Mouse (Mus musculus) forebrain, postnatal 0 days (tissue): ENCODE results near the gene Sco1. TPM values are rescaled to one million over a fixed set of nuclear protein-coding genes. Genes with fewer than 3 reads are reported as not detected.

Source experiments
- ATAC-seq: fragments of 200-750 bp; cut with Nextera tagmentation; 2 replicates; pipeline ENCODE4 v1.8.0; 2017; ENCODE audit warnings: mild to moderate bottlenecking, moderate library complexity
- DNase-seq: peaks from one replicate; pipeline ENCODE4 v3.0.0-alpha.2; 2015
- H3K27ac ChIP-seq: fragments of 300-500 bp; sonication (generic); 2 replicates; pipeline ENCODE4 v1.5.1; 2014; ENCODE audit warnings: low read depth, mild to moderate bottlenecking, antibody characterized with exemption, low read length, moderate library complexity, mixed read lengths
- H3K27me3 ChIP-seq: fragments of 300-500 bp; sonication (generic); 2 replicates; pipeline ENCODE4 v1.6.1; 2014; ENCODE audit warnings: mild to moderate bottlenecking, low read length, mixed read lengths; ENCODE audit not compliant: insufficient read depth
- H3K36me3 ChIP-seq: fragments of 300-500 bp; sonication (generic); 2 replicates; pipeline ENCODE4 v1.6.1; 2014; ENCODE audit warnings: mild to moderate bottlenecking, moderate library complexity; ENCODE audit not compliant: insufficient read depth
- H3K4me1 ChIP-seq: fragments of 300-500 bp; sonication (generic); 2 replicates; pipeline ENCODE4 v1.6.1; 2014; ENCODE audit warnings: antibody characterized with exemption; ENCODE audit not compliant: insufficient read depth
- H3K4me2 ChIP-seq: fragments of 300-500 bp; sonication (generic); 2 replicates; pipeline ENCODE4 v1.6.1; 2014; ENCODE audit warnings: low read depth, mild to moderate bottlenecking, moderate library complexity
- H3K4me3 ChIP-seq: fragments of 300-500 bp; sonication (generic); 2 replicates; pipeline ENCODE4 v1.5.1; 2014; ENCODE audit warnings: low read depth, low read length, mixed read lengths
- H3K9ac ChIP-seq: fragments of 300-500 bp; sonication (generic); 2 replicates; pipeline ENCODE4 v1.6.1; 2014; ENCODE audit warnings: mild to moderate bottlenecking
- H3K9me3 ChIP-seq: fragments of 300-500 bp; sonication (generic); 2 replicates; pipeline ENCODE4 v1.6.1; 2016; ENCODE audit warnings: low read length
- CTCF ChIP-seq: sonication (generic); IDR thresholded peaks from 2 replicates; pipeline ENCODE4 v1.5.1; 2016; ENCODE audit warnings: antibody characterized with exemption, control low read depth, low read depth
- whole genome bisulfite sequencing: fragments of 180-500 bp; shearing (Covaris S2); extraction: QIAGEN DNeasy Blood & Tissue Kit; methylation state at CpG from one replicate; pipeline ENCODE4 v1.1.7; 2014; 5-methylcytosine and 5-hydroxymethylcytosine counted together
- polyA plus RNA-seq: library from polyadenylated mRNA; unstranded; fragments of >200 nt; fragmentation: Nextera tagmentation; extraction: Ambion mirVana; gene quantifications from 2 replicates; pipeline ENCODE4 v1.2.1, GENCODE M21; 2015
- total RNA-seq: library from RNA; depleted of rRNA; stranded (reverse); fragments of >200 nt; gene quantifications from 2 replicates; pipeline ENCODE4 v1.2.3, GENCODE M21; 2014

Gene Sco1
- total and polyA plus RNA-seq, 2 experiments from 2014 or later = 13.9 to 18.3 TPM

DNA sequence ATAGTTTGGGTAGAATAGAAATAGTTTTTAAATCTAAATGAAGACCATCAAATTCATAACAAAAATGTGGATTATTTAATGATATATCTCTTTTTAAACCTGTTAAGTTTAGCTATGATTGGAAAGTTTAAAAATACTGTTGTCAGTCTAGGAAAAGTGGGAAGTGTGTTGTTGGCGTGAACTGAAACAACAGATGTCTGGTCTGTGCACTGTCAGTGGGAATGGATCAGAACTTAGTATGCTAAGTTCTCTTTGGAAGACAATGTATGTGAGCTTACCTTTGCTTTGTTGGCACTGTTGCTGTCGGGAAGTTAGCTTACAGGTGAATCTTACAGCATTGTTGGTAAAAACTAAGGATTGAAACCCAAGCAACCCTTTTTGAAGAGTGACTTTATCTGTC lies 8.8 kb downstream of the Sco1 start:
- no peak for ATAC-seq
- H3K27me3 ChIP-seq = no peaks in the 10 kb centered on the region
- H3K4me3 ChIP-seq = no peak overlapping the region
- H3K4me1 ChIP-seq = no peaks in the 10 kb centered on the region
- no peaks in the 10 kb centered on the region for H3K9me3 ChIP-seq
- no peak overlapping the region for H3K4me2 ChIP-seq
- TF ChIP-seq CTCF = no peak
- DNase-seq = no peak
- H3K36me3 ChIP-seq = peaks cover 65% of the 10 kb centered on the region
- 92% methylated on average over 2 of the region's 2 CpGs for WGBS
- H3K9ac ChIP-seq = no peak overlapping the region
- H3K27ac ChIP-seq = no peak overlapping the region

GRCm38 (mm10) chr11:67062726-67063125 lies 10.3 kb downstream of the Sco1 start:
- no peak for DNase-seq
- no peaks in the 10 kb centered on the region for H3K9me3 ChIP-seq
- peaks cover 52% of the 10 kb centered on the region for H3K36me3 ChIP-seq
- no peak overlapping the region for H3K27ac ChIP-seq
- H3K9ac ChIP-seq = no peak overlapping the region
- ATAC-seq = no peak
- 87% methylated on average over 3 of the region's 3 CpGs for WGBS
- TF ChIP-seq CTCF = no peak
- no peak overlapping the region for H3K4me3 ChIP-seq
- no peaks in the 10 kb centered on the region for H3K4me1 ChIP-seq
- no peak overlapping the region for H3K4me2 ChIP-seq
- H3K27me3 ChIP-seq = no peaks in the 10 kb centered on the region

DNA sequence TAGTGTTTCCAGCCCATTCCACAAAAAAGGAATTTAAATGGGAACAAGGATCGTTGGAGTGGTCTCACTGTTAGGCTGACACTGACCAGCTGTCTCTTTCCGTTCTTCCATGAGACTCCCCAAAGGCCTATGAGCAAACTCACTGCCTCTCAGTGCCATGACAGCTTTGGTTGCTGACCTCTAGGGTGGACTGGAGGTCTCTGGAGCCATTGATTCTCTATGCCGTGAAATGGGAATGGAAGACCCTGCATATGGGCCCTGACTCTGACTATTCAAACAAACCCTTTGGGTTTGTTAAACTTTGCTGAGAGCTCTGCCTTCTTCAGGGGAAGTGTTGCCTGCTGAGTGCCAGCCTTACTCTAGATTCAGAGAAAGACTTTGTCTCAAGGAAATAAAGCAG lies 15.3 kb downstream of the Sco1 start:
- no peaks in the 10 kb centered on the region for H3K9me3 ChIP-seq
- 96% methylated on average over 3 of the region's 3 CpGs for WGBS
- no peaks in the 10 kb centered on the region for H3K27me3 ChIP-seq

GRCm38 (mm10) chr11:67072615-67073130 lies 20.2 kb downstream of the Sco1 start:
- Histone ChIP-seq H3K27ac (no peak overlapping the region), H3K4me3 (no peak overlapping the region), H3K27me3 (no peaks in the 10 kb centered on the region), H3K4me2 (no peak overlapping the region), H3K36me3 (no peaks in the 10 kb centered on the region), H3K9ac (no peak overlapping the region), H3K4me1 (no peaks in the 10 kb centered on the region), H3K9me3 (no peaks in the 10 kb centered on the region)
- WGBS = 67% methylated on average over 15 of the region's 15 CpGs
- no peak for TF ChIP-seq CTCF
- ATAC-seq (no peak; the same call in 1 of the 2 replicates), DNase-seq (no peak)

More for the DNA sequence above, 15.3 kb downstream of the Sco1 start:
- DNase-seq = no peak
- no peak overlapping the region for H3K9ac ChIP-seq
- TF ChIP-seq CTCF = no peak
- H3K36me3 ChIP-seq = peaks cover 24% of the 10 kb centered on the region
- ATAC-seq = no peak
- H3K4me2 ChIP-seq = no peak overlapping the region
- no peaks in the 10 kb centered on the region for H3K4me1 ChIP-seq
- H3K27ac ChIP-seq = no peak overlapping the region
- no peak overlapping the region for H3K4me3 ChIP-seq

GRCm38 (mm10) chr11:67075036-67075435 lies 22.6 kb downstream of the Sco1 start:
- TF ChIP-seq CTCF = no peak
- DNase-seq (no peak), ATAC-seq (no peak)
- H3K36me3 ChIP-seq = no peaks in the 10 kb centered on the region
- H3K4me2 ChIP-seq = no peak overlapping the region
- no peak overlapping the region for H3K4me3 ChIP-seq
- 29% methylated on average over 3 of the region's 3 CpGs for WGBS
- H3K27ac ChIP-seq = no peak overlapping the region
- H3K27me3 ChIP-seq = no peaks in the 10 kb centered on the region
- no peak overlapping the region for H3K9ac ChIP-seq
- no peaks in the 10 kb centered on the region for H3K4me1 ChIP-seq
- no peaks in the 10 kb centered on the region for H3K9me3 ChIP-seq

DNA sequence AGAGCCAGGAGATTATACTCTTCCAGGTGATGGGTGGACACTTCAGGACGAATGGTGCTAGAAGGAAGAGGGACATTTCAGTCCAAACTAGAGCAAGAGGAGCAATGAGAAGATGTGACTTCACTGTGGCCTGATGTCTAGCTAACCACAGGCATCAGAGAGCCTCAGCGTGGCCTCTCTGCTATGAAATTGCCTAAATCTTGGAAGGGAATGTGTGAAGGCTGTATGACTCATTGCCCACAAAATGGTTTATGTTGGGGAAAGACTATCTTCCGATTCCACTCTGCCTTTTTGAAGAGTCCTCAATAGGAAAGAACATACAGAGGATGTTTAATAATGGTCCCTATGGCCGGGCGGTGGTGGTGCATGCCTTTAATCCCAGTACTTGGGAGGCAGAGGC lies 24.3 kb downstream of the Sco1 start:
- Histone ChIP-seq H3K4me1 (no peaks in the 10 kb centered on the region), H3K27me3 (peaks cover 3% of the 10 kb centered on the region; the same call in 1 of the 2 replicates), H3K4me2 (no peak overlapping the region), H3K4me3 (no peak overlapping the region), H3K9ac (no peak overlapping the region), H3K9me3 (no peaks in the 10 kb centered on the region), H3K27ac (no peak overlapping the region), H3K36me3 (no peaks in the 10 kb centered on the region)
- ATAC-seq = no peak
- 94% methylated on average over 5 of the region's 5 CpGs for WGBS
- DNase-seq = no peak
- TF ChIP-seq CTCF = no peak

- ATAC-seq (no peak), DNase-seq (no peak)
- 49% methylated on average over 3 of the region's 3 CpGs for WGBS
Observed at GRCm38 (mm10) chr11:67077435-67077834, 25.0 kb downstream of the Sco1 start.

More at GRCm38 (mm10) chr11:67077435-67077834, 25.0 kb downstream of the Sco1 start:
- Histone ChIP-seq H3K4me3 (no peak overlapping the region), H3K4me2 (no peak overlapping the region), H3K27me3 (peaks cover 3% of the 10 kb centered on the region; the same call in 1 of the 2 replicates), H3K27ac (no peak overlapping the region), H3K36me3 (no peaks in the 10 kb centered on the region), H3K9ac (no peak overlapping the region), H3K9me3 (no peaks in the 10 kb centered on the region), H3K4me1 (no peaks in the 10 kb centered on the region)
- no peak for TF ChIP-seq CTCF
